Mouse (Mus musculus) common myeloid progenitor, adult 5-6 weeks (primary cell): ENCODE results near the gene Ntan1. TPM values are rescaled to one million over a fixed set of nuclear protein-coding genes. Genes with fewer than 3 reads are reported as not detected.
"Not testable (repeated sequence)": the region's sequence is repeated elsewhere in the genome, so short reads cannot be mapped to it uniquely, and the experiment has no call there.

ENCODE experiments used
- ATAC-seq: replicated peaks from 2 replicates; pipeline ENCODE4 v1.8.0; 2016; ENCODE audit warnings: low read depth, mild to moderate bottlenecking, moderate TSS enrichment, inconsistent platforms; ENCODE audit not compliant: poor library complexity, severe bottlenecking
- total RNA-seq: library from RNA; stranded (forward); fragments of 200-1000, 187-1606 nt; gene quantifications from 2 replicates; pipeline ENCODE4 v1.2.3, GENCODE M21; 2017

The Ntan1 gene
- 53.0 and 76.2 TPM in 2 replicates for total RNA-seq

- ATAC-seq, result peak; percentile 89
Observed at GRCm38 (mm10) chr16:13818560-13819393, at the start of gene Ntan1. Gene Ntan1 (plus strand): TSS chr16:13818845.

- not testable (repeated sequence) for ATAC-seq
Observed at GRCm38 (mm10) chr16:13771603-13772002, 47.0 kb upstream of the Ntan1 start.

DNA sequence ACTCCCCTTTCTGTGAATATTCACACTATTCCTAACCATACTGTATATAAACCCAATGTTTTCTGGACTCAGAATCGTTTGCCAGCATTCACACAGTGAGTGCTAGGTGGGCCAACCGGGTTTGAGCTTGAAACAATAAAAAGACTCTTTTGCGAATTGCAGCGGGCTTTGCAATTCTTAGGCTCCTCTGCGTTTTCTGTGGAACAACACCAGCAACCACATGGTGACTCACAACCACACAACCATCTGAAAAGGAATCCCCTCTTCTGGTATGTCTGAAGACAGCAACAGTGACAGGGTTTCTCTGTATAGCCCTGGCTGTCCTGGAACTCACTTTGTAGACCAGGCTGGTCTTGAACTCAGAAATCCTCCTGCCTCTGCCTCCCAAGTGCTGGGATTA, 46.6 kb upstream of the Ntan1 start:
- not testable (repeated sequence) for ATAC-seq

DNA sequence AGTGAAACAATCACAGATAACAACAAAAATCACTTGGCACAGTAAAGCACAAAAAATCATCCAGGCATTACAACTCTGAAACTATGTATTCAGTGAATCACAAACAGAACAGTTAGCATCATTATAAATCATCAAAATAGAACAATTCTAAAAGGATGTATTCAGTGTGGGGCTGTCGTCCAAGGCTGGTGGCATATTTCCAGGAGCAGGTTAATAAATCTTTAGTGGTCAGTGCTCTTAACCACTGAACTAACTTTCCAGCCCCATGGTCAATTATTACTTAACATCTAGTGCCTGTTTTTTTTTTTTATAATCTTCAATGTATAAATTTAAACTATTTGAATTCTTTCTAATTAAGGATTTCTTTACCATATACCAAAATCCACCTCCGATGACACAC, 44.6 kb upstream of the Ntan1 start:
- not testable (repeated sequence) for ATAC-seq

- not testable (repeated sequence) for ATAC-seq
Observed at GRCm38 (mm10) chr16:13774651-13775050, 44.0 kb upstream of the Ntan1 start.

GRCm38 (mm10) chr16:13780353-13781036, 38.1 kb upstream of the Ntan1 start, which contains the start of gene Rrn3:
Gene Rrn3 (plus strand): TSS chr16:13780708.
- peak; percentile 99 for ATAC-seq

DNA sequence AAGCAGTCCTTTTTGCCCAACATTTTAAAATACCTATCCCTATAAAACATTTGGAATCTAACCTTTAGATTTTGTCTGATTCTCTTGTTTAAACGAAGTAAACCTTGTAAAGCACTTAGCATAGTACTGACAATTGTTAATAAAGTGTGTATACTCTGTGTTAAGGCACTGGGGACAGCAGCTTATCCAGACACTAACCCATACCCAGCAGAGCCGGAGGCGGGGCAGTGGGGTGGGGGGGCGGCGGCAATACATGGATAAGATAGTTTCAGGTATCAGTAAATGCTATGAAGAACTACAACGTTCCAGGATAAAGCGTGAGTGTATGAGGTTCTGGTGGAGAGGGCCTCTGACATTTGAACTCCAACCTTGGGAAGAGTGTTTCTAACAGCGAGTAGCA, 37.4 kb upstream of the Ntan1 start:
- ATAC-seq, result no peak

DNA sequence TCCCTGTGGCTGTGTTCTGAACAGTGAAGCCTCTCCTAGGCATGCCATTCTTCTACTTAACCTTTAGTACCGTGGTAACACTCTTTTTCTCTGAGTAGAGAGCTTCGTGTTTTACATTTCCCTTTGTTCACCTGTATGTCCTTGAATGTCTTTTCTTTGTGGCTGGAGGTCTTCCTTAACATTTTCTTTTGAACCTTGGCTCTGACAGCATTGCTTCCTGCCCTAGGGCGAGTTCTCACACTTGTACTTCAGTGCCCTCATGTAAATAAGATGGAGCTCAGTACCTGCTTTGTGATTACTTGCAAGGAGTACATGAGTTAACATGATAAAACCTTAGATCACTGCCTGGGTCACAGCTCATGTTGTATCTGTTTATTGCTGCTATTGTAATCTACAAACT, 32.7 kb upstream of the Ntan1 start:
- ATAC-seq, result no peak

DNA sequence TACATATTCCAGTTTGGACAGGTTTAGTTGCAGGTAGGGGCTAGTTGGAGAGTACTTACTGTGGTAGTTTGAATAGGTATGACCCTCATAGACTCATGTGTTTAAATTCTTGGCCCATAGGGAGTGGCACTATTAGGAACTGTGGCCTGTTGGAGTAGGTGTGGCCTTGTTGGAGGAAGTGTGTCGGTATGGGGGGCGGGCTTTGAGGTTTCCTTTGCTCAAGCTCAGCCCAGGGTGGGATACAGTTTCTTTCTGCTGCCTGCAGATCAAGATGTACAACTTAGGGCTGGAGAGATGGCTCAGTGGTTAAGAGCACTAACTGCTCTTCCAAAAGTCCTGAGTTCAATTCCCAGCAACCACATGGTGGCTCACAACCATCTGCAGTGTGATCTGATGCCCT, 25.2 kb upstream of the Ntan1 start:
- ATAC-seq, result not testable (repeated sequence)

DNA sequence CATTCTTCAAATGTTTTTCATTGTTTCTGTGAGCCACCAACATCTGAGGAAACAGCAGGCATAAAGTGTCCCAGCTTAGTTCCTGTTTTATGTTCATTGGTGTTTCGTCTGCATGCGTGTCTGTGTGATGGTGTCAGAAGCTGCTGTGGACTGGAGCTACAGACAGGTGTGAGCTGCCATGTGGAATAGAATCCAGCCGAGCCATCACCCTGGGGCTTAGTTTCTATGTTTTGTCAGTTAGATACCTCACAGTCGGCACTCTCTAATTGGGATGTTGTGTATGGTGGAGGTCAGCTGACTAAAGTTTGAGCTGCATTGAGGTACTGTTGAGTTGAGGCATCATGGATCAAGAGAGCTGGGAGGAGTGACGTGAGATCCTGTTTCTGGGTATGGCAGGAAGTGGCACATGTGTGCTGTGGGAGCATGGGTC, 21.9 kb upstream of the Ntan1 start:
- peak; percentile 88 for ATAC-seq

- ATAC-seq, result no peak
Observed at GRCm38 (mm10) chr16:13801231-13801630, 17.4 kb upstream of the Ntan1 start.

GRCm38 (mm10) chr16:13804666-13805065, 14.0 kb upstream of the Ntan1 start:
- ATAC-seq, result no peak

DNA sequence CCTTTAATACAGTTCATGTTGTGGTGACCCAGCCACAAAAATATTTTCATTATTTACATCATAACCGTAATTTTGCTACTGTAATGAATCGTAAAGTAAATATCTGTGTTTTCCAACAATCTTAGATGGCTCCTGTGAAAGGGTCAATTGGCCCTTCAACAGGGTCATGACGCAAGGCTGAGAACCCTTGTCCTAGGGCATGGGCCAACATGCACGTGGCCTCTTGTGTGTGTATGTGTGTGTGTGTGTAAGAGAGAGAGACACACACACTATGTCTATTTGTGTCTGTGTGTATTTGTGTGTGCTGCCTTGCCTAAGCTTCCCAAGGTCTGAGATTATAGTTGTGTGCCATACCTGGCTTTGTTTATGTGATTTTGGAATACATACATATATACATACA, 11.0 kb upstream of the Ntan1 start:
- ATAC-seq, result no peak

- no peak for ATAC-seq
Observed at GRCm38 (mm10) chr16:13808410-13808809, 10.2 kb upstream of the Ntan1 start.

- ATAC-seq, result no peak
Observed at GRCm38 (mm10) chr16:13812152-13812551, 6.5 kb upstream of the Ntan1 start.

- ATAC-seq, result no peak
Observed at GRCm38 (mm10) chr16:13813200-13813599, 5.4 kb upstream of the Ntan1 start.

DNA sequence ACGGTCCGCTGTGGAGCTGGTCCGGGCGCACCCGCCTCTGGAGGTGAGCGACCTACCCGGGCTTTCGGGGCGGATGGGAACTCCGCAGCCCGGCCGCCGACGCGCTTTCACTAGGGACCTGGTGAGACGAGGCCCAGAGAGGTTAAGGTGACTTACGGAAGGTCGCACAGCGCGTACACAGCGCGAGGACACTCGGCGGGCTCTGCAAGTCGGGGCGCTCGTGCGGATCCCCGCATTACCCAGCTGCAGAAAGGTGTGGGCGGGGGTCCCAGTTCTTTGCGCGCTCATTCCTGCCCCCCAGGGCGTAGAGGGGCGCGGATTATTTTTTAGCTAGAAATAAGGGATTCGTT, 724 bp downstream of the Ntan1 start:
- no peak; the same call in 1 of the 2 replicates for ATAC-seq

DNA sequence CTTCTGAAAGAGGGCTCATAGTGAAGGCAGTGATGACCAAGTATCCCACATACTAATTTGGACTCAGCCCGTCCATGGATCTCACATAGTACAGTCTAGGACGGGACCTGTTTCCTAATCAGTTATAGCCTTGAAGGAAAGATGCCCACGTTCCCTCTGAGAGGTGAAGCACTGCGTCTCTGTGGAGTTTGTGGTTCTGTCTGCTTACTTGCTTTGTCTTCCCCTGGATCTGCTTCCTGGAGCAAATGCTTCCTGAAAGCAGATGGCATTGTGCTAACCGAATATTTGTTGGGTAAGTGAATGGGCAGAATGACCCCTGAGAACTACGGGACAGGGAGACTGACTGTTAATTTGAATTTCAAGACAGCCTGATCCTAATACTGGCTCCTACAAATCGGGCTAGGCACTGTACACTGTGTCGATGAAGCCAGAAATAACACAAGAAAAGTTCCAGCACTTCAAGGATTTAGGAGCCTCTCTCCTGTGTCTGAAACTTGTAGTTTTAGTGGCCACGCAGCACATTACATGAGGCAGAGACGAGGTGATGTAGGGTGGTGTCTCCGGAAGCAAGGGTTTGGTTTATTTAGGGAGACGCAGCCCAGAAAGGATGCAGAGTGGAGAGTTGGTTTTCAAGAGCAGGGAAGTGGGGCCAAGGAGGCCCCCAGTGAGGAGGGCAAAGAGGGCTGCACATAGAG, 1.3 kb downstream of the Ntan1 start:
- ATAC-seq, result no peak; the same call in 1 of the 2 replicates

- ATAC-seq, result no peak
Observed at GRCm38 (mm10) chr16:13820771-13821170, 2.1 kb downstream of the Ntan1 start.

GRCm38 (mm10) chr16:13825781-13826490, 7.3 kb downstream of the Ntan1 start:
- no peak for ATAC-seq
